Mouse (Mus musculus): ENCODE results near the gene Fam189b.

- no peak for TF ChIP-seq CTCF (IDR thresholded peaks at IDR 0.05; ENCODE audit: control insufficient read depth, insufficient read depth, insufficient read length)
- TF ChIP-seq CEBPB (IDR thresholded peaks at IDR 0.05; ENCODE audit: low read depth): no peak
- TF ChIP-seq MYOD1 (IDR thresholded peaks at IDR 0.05; ENCODE audit: control insufficient read depth, insufficient read length, low read depth): no peak
- no peak for TF ChIP-seq MAX (IDR thresholded peaks at IDR 0.05)
- no peak for TF ChIP-seq USF1 (IDR thresholded peaks at IDR 0.05; ENCODE audit: low read depth)
Observed at GRCm38 (mm10) chr3:89163643-89164245, 19.2 kb upstream of the Fam189b start.
